Mouse (Mus musculus): ENCODE data around the gene B3gnt2. TPM values are rescaled to one million over a fixed set of nuclear protein-coding genes. Genes with fewer than 3 reads are reported as not detected.

The B3gnt2 gene
- polyA plus RNA-seq (2012; rRNA removed; ENCODE audit: low replicate concordance), result 3.6 and 18.6 TPM in 2 replicates

DNA sequence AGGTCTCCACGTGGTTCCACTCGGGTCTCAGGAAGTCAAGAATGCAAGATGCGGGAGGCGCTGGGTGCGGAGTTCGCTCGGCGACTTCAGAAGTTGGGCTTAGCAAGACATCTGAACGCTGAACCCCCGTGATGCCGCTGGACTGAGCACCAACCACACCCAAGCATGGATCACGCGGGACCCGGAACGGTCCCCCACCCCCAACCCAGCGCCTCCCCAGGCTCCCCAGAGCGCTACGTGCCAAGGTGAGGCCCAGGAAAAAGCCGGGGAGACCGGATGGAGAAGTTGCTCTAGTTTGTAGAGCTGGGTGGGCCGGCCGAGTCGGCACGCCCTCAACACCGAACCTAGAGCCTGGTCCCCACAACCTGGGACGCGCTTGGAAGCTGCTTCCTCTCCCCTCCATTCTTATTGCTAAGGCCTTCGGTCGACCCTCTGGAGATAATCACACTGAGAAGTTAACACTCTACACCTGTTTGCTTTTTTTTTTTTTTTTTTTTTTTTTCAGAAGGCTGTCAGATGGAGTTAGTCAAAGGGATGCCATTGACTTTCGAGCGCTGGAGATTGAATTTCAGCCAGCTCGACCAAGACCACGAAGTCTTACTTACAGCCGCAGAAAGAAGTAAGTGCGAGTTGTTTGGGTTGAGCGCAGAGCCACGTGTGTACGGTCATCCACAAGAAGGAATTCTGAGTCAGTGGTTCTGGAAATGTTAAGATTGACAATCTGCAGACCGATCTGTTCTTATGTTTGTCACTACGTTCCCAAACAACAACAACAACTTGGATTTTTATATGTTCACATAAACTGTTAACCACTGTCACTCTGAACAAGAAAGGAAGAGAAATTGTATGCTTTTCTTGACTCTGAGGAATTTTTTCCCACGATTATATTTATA, at the start of gene B3gnt2:
Gene B3gnt2, minus strand, starts transcription at position 627 of the 893 bp plus-strand sequence.

Other genes starting within 250 kb of the B3gnt2 start
- gene Zrsr1, start 111.0 kb upstream of the B3gnt2 start, polyA plus RNA-seq (2012; rRNA removed; ENCODE audit: low replicate concordance), result 5.7 and 6.1 TPM in 2 replicates
- gene Gm28048, start 121.1 kb upstream of the B3gnt2 start, polyA plus RNA-seq (2012; rRNA removed; ENCODE audit: low replicate concordance), result 3.2 TPM in 1 of 2 replicates, not detected in the other
- 20.8 and 22.9 TPM in 2 replicates for gene Commd1, start 121.4 kb upstream of the B3gnt2 start, polyA plus RNA-seq (2012; rRNA removed; ENCODE audit: low replicate concordance)
- 68.9 and 252 TPM in 2 replicates for gene Cct4, start 129.6 kb upstream of the B3gnt2 start, polyA plus RNA-seq (2012; rRNA removed; ENCODE audit: low replicate concordance)
- gene Fam161a, start 146.6 kb upstream of the B3gnt2 start, polyA plus RNA-seq (2012; rRNA removed; ENCODE audit: low replicate concordance), result 3.3 and 3.4 TPM in 2 replicates

All from subcutaneous adipose tissue, adult 2 months (tissue).